Mouse (Mus musculus) myocyte (in vitro differentiated cells): ENCODE data around the gene Prss12.

Experiments
- POLR2A ChIP-seq: IDR thresholded peaks from one replicate; pipeline ENCODE4 v1.6.1; 2011; ENCODE audit warnings: low read depth, mild to moderate bottlenecking, control low read depth, moderate library complexity; ENCODE audit not compliant: insufficient read length
- USF1 ChIP-seq: IDR thresholded peaks from one replicate; pipeline ENCODE4 v1.6.1; 2011; ENCODE audit warnings: low read depth, mild to moderate bottlenecking, control low read depth, moderate library complexity

- no peak for TF ChIP-seq USF1
- no peak for TF ChIP-seq POLR2A
These were observed 57.2 kb downstream of the Prss12 start for GRCm38 (mm10) chr3:123503943-123504342.
